Mouse (Mus musculus) ES-E14 (cell line): ENCODE measurements at regions not wholly inside any gene's neighbourhood (a gene's known extent, or its start where the extent isn't known, plus 50 kb on each side); places are given as distances from the start of the nearest gene placed in this dataset.

Experiments
- DNase-seq: peaks from one replicate; pipeline ENCODE4 v3.0.0-alpha.2; 2013; ENCODE audit warnings: low read depth, low spot score
- H3K27ac ChIP-seq: 2 replicates; pipeline ENCODE4 v1.5.1; 2012; ENCODE audit warnings: low read depth, mild to moderate bottlenecking, low read length, moderate library complexity, mixed read lengths; ENCODE audit not compliant: poor library complexity, insufficient read depth, severe bottlenecking
- H3K36me3 ChIP-seq: 2 replicates; pipeline ENCODE4 v1.6.1; 2012; ENCODE audit warnings: mild to moderate bottlenecking, low read length, moderate library complexity, mixed read lengths; ENCODE audit not compliant: control insufficient read depth, poor library complexity, insufficient read depth, severe bottlenecking
- H3K4me1 ChIP-seq, 2 experiments: fragments of 150-350 bp in 1 of 2; sonication (generic) in 1 of 2; 2 replicates each; pipeline ENCODE4 v1.6.1; 2012; ENCODE audit warnings: low read length in 2 of 2, mild to moderate bottlenecking in 1 of 2, mixed read lengths in 1 of 2; ENCODE audit not compliant: control insufficient read depth in 2 of 2, insufficient read depth in 2 of 2, poor library complexity in 1 of 2
- H3K4me3 ChIP-seq, 2 experiments: fragments of 150-350 bp in 1 of 2; sonication (generic) in 1 of 2; 2 replicates each; pipeline ENCODE4 v1.5.1; 2012; ENCODE audit warnings: low read length in 2 of 2, low read depth in 1 of 2, mild to moderate bottlenecking in 1 of 2, mixed read lengths in 1 of 2; ENCODE audit not compliant: insufficient read depth in 1 of 2, poor library complexity in 1 of 2, severe bottlenecking in 1 of 2
- H3K9ac ChIP-seq: 2 replicates; pipeline ENCODE4 v1.6.1; 2012; ENCODE audit warnings: low read depth, mild to moderate bottlenecking, low read length, mixed read lengths; ENCODE audit not compliant: poor library complexity, insufficient read depth, severe bottlenecking
- H3K9me3 ChIP-seq: fragments of 150-350 bp; sonication (generic); 2 replicates; pipeline ENCODE4 v1.6.1; 2012; ENCODE audit warnings: low read depth, mild to moderate bottlenecking, low read length; ENCODE audit not compliant: control insufficient read depth, insufficient read depth
- CHD2 ChIP-seq: IDR thresholded peaks from 2 replicates; pipeline ENCODE4 v1.6.1; 2014; ENCODE audit warnings: mild to moderate bottlenecking, low read depth, low read length, inconsistent platforms
- HCFC1 ChIP-seq: IDR thresholded peaks from 2 replicates; pipeline ENCODE4 v1.6.1; 2012; ENCODE audit warnings: low read length, inconsistent platforms, borderline replicate concordance; ENCODE audit not compliant: insufficient read depth
- MAFK ChIP-seq: IDR thresholded peaks from 2 replicates; pipeline ENCODE4 v1.6.1; 2014; ENCODE audit warnings: mild to moderate bottlenecking, low read depth, low read length, inconsistent platforms; ENCODE audit not compliant: insufficient read depth
- ZC3H11A ChIP-seq: IDR thresholded peaks from 2 replicates; pipeline ENCODE4 v1.6.1; 2012; ENCODE audit warnings: low read depth, mild to moderate bottlenecking, inconsistent platforms, low read length, borderline replicate concordance
- ZNF384 ChIP-seq: IDR thresholded peaks from 2 replicates; pipeline ENCODE4 v1.6.1; 2012; ENCODE audit warnings: low read depth, low read length, inconsistent platforms
- in situ Hi-C, 2 experiments: fragments of 600-800 bp; cut with MboI; formaldehyde crosslinking; loops; one replicate each; pipeline ENCODE4 v1.15.1; 2025; ENCODE audit warnings: low sequenced_read_pairs in 2 of 2, inconsistent platforms in 1 of 2; ENCODE audit not compliant: unreplicated experiment in 2 of 2

- in situ Hi-C loops: loop anchor here in 1 of 2 experiments (25.0 kb wide), 1 partner anchor 449 kb away; the partner anchor contains the start of gene Cog1
- Histone ChIP-seq H3K4me3 (no peak overlapping the region), H3K4me1 (peaks cover 0 to 3% of the 10 kb centered on the region in 2 experiments; a peak in 1 of 4 replicates), H3K9me3 (no peaks in the 10 kb centered on the region), H3K27ac (no peak overlapping the region), H3K36me3 (no peaks in the 10 kb centered on the region), H3K9ac (no peak overlapping the region)
- TF ChIP-seq ZNF384: no peak
- no peak for TF ChIP-seq CHD2
- TF ChIP-seq ZC3H11A: no peak
- no peak for TF ChIP-seq HCFC1
- no peak for TF ChIP-seq MAFK
- no peak for DNase-seq
Observed at GRCm38 (mm10) chr11:113188263-113188920, 406.4 kb downstream of the Sox9 start.

- Histone ChIP-seq H3K4me1 (no peaks in the 10 kb centered on the region), H3K9ac (no peak overlapping the region), H3K27ac (no peak overlapping the region), H3K36me3 (no peaks in the 10 kb centered on the region), H3K9me3 (no peaks in the 10 kb centered on the region), H3K4me3 (no peak overlapping the region)
- in situ Hi-C loops: loop anchor here in 1 of 2 experiments (25.0 kb wide), 1 partner anchor 447 kb away; the partner anchor contains the start of gene Cog1
- no peak for DNase-seq
- TF ChIP-seq MAFK (no peak), ZNF384 (no peak), HCFC1 (no peak), ZC3H11A (no peak), CHD2 (no peak)
Observed at GRCm38 (mm10) chr11:113190006-113190405, 408.0 kb downstream of the Sox9 start.

GRCm38 (mm10) chr11:113190520-113190919 lies 408.5 kb downstream of the Sox9 start:
- Histone ChIP-seq H3K27ac (no peak overlapping the region), H3K9me3 (no peaks in the 10 kb centered on the region), H3K36me3 (no peaks in the 10 kb centered on the region), H3K9ac (no peak overlapping the region), H3K4me3 (no peak overlapping the region), H3K4me1 (no peaks in the 10 kb centered on the region)
- TF ChIP-seq HCFC1 (no peak), ZC3H11A (no peak), MAFK (no peak), CHD2 (no peak), ZNF384 (no peak)
- in situ Hi-C loops: loop anchor here in 1 of 2 experiments (25.0 kb wide), 1 partner anchor 447 kb away; the partner anchor contains the start of gene Cog1
- DNase-seq: no peak

GRCm38 (mm10) chr11:113191006-113191405 lies 409.0 kb downstream of the Sox9 start:
- no peaks in the 10 kb centered on the region for H3K4me1 ChIP-seq
- no peaks in the 10 kb centered on the region for H3K36me3 ChIP-seq
- no peak overlapping the region for H3K4me3 ChIP-seq
- TF ChIP-seq HCFC1 (no peak), CHD2 (no peak), ZNF384 (no peak), ZC3H11A (no peak), MAFK (no peak)
- in situ Hi-C loops: loop anchor here in 1 of 2 experiments (25.0 kb wide), 1 partner anchor 446 kb away; the partner anchor contains the start of gene Cog1
- no peak for DNase-seq
- no peak overlapping the region for H3K27ac ChIP-seq
- H3K9me3 ChIP-seq: no peaks in the 10 kb centered on the region
- H3K9ac ChIP-seq: no peak overlapping the region
